Mouse (Mus musculus) Patski (cell line): ENCODE measurements around the gene Kirrel. TPM values are rescaled to one million over a fixed set of nuclear protein-coding genes. Genes with fewer than 3 reads are reported as not detected.

Experiments
- ATAC-seq: fragments of 100-300 bp; one replicate; pipeline ENCODE4 v1.8.0; 2021
- CTCF ChIA-PET: fragments of 350-600 bp; sonication (Branson Sonifier 250); formaldehyde crosslinking; loops from one replicate; lab custom pipeline; 2022; ENCODE audit warnings: inconsistent platforms; lab: Charles Lee
- POLR2A ChIA-PET: fragments of 350-600 bp; sonication (Branson Sonifier 250); formaldehyde crosslinking; loops from one replicate; lab custom pipeline; 2022; ENCODE audit warnings: antibody characterized with exemption, inconsistent platforms; lab: Charles Lee
- DNase-seq: peaks from one replicate; pipeline ENCODE4 v3.0.0-alpha.2; 2011; ENCODE audit warnings: low read depth, low spot score
- H3K27me3 ChIP-seq: fragments of 371-371 bp; one replicate; pipeline ENCODE4 v1.5.1; 2021
- CTCF ChIP-seq: fragments of 100-300 bp; IDR thresholded peaks from one replicate; pipeline ENCODE4 v1.5.1; 2021
- in situ Hi-C: fragments of 300-500 bp; cut with MboI; formaldehyde crosslinking; loops from 3 replicates; pipeline ENCODE4 v1.11.1; 2018; ENCODE audit warnings: low pct_unique_long_range_greater_than_20kb, mixed read lengths
- polyA plus RNA-seq: library from polyadenylated mRNA; unstranded; gene quantifications from one replicate; pipeline ENCODE4 v1.2.3, GENCODE M21; 2021

The Kirrel gene
- polyA plus RNA-seq, 1 experiment from 2014 or later, result 156 TPM

GRCm38 (mm10) chr3:87150056-87150688 is 24.4 kb downstream of the Kirrel start:
- ATAC-seq (peak; percentile 48), DNase-seq (no peak)
- no peaks in the 10 kb centered on the region for H3K27me3 ChIP-seq
- ChIA-PET CTCF (interaction anchor here (0.7 to 3.6 kb wide), 10 partner anchors 8 to 119 kb away, joined by 3 to 16 read pairs (median 4); partner anchors contain the start of gene Kirrel), POLR2A (interaction anchor here (0.8 to 4.7 kb wide), 8 partner anchors 8 to 52 kb away, joined by 3 to 25 read pairs (median 4); partner anchors contain the start of gene Kirrel)
- in situ Hi-C loops, result no loop called here
- no peak for TF ChIP-seq CTCF

GRCm38 (mm10) chr3:87149425-87149824 is 25.1 kb downstream of the Kirrel start:
- no peak for DNase-seq
- ATAC-seq, result no peak
- POLR2A ChIA-PET, result interaction anchor here (1.0 to 4.7 kb wide), 6 partner anchors 8 to 51 kb away, joined by 3 to 25 read pairs (median 6); partner anchors contain the start of gene Kirrel
- no peaks in the 10 kb centered on the region for H3K27me3 ChIP-seq
- CTCF ChIA-PET, result interaction anchor here (1.3 to 3.6 kb wide), 6 partner anchors 9 to 67 kb away, joined by 3 to 16 read pairs (median 6); partner anchors contain the start of gene Kirrel
- no peak for TF ChIP-seq CTCF
- in situ Hi-C loops, result no loop called here

DNA sequence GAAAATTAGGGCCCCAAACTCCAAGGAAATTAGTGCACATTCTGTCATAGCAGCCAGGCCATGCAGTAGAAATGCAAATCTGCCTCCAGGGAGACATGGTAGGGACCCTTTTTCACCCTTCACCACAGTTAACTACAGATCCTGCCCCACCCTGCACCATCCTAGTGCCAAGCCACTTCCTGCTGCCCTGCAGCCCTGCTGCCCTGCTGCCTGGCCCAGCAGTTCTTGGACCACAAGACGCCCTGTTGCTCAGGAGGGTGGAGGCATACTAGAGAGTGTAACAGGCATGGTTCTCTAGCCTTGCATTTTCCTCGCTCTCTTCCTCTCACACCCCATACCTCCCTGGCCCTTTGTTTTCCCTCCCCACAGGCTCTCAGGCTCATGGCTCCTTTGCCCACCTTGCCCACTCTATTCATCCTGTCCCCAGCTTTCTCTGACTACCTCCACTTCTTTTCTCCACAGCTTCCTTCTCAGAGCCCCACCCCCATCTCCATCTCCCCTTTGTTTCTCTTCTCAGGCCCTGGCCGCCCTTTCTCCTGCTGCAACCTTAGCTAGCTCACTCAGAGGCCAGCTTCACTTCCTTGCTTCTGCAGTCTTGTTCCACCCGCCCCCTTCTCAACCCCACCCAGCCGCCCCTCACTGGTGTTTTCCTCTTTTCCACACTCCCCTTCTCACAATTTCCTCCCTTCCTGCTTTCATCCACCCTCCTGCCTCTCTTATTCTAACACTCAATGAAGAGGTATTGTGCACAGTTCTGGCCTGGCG is 29.9 kb downstream of the Kirrel start:
- no peaks in the 10 kb centered on the region for H3K27me3 ChIP-seq
- no peak for TF ChIP-seq CTCF
- DNase-seq, result no peak
- CTCF ChIA-PET, result no interaction called here
- POLR2A ChIA-PET, result interaction anchor here (0.8 to 1.5 kb wide), 4 partner anchors 9 to 26 kb away, joined by 3 to 6 read pairs (median 3); no protein-coding TSS in a partner anchor
- ATAC-seq, result no peak
- in situ Hi-C loops, result no loop called here

DNA sequence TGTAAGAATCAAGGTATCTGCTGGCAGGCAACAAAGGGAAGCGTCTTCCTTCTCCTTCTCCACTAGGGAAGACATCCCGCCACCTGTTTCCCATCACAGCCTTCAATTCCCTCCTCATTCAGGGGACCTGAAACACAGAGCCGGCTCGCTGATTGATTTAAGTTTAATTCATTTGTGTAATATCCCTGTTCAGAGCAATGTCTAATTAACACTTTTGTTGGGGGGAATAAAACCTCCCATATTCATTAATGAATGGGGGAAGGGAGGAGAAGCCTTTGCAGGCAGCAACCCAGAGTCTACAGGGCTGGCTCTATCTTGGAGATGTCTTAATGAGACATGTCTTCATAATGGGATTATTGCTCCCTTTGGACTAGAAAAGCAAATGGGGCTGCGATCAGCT is 34.3 kb downstream of the Kirrel start:
- in situ Hi-C loops, result no loop called here
- ChIA-PET CTCF (no interaction called here), POLR2A (no interaction called here)
- no peak for ATAC-seq
- H3K27me3 ChIP-seq, result no peaks in the 10 kb centered on the region
- no peak for TF ChIP-seq CTCF
- no peak for DNase-seq

GRCm38 (mm10) chr3:87136782-87137181 is 37.8 kb downstream of the Kirrel start:
- POLR2A ChIA-PET, result interaction anchor here (1.0 to 1.7 kb wide), 3 partner anchors 13 to 36 kb away, joined by 3 to 5 read pairs (median 4); no protein-coding TSS in a partner anchor

GRCm38 (mm10) chr3:87134951-87135350 is 39.6 kb downstream of the Kirrel start:
- POLR2A ChIA-PET, result interaction anchor here (0.6 kb wide), 1 partner anchor 102 kb away, joined by 3 read pairs; no protein-coding TSS in a partner anchor
- CTCF ChIA-PET, result interaction anchor here (0.9 to 3.3 kb wide), 6 partner anchors 9 to 44 kb away, joined by 3 to 12 read pairs (median 5); partner anchors contain the start of gene Kirrel
- ATAC-seq, result no peak
- TF ChIP-seq CTCF, result no peak
- no peak for DNase-seq
- in situ Hi-C loops, result no loop called here
- no peaks in the 10 kb centered on the region for H3K27me3 ChIP-seq

More at GRCm38 (mm10) chr3:87136782-87137181, 37.8 kb downstream of the Kirrel start:
- ATAC-seq (peak; percentile 76), DNase-seq (no peak)
- CTCF ChIA-PET, result interaction anchor here (1.0 to 2.1 kb wide), 3 partner anchors 19 to 36 kb away, joined by 3 to 5 read pairs (median 3); no protein-coding TSS in a partner anchor
- H3K27me3 ChIP-seq, result no peaks in the 10 kb centered on the region
- in situ Hi-C loops, result no loop called here
- peak; percentile 59 for TF ChIP-seq CTCF

GRCm38 (mm10) chr3:87131694-87132347 is 42.7 kb downstream of the Kirrel start:
- ChIA-PET CTCF (interaction anchor here (1.5 kb wide), 1 partner anchor 50 kb away, joined by 7 read pairs; no protein-coding TSS in a partner anchor), POLR2A (interaction anchor here (0.6 to 1.3 kb wide), 3 partner anchors 16 to 32 kb away, joined by 3 to 4 read pairs (median 3); no protein-coding TSS in a partner anchor)
- no peak for TF ChIP-seq CTCF
- DNase-seq (no peak), ATAC-seq (no peak)
- no peaks in the 10 kb centered on the region for H3K27me3 ChIP-seq
- in situ Hi-C loops, result no loop called here

GRCm38 (mm10) chr3:87130933-87131332 is 43.6 kb downstream of the Kirrel start:
- ATAC-seq (no peak), DNase-seq (no peak)

DNA sequence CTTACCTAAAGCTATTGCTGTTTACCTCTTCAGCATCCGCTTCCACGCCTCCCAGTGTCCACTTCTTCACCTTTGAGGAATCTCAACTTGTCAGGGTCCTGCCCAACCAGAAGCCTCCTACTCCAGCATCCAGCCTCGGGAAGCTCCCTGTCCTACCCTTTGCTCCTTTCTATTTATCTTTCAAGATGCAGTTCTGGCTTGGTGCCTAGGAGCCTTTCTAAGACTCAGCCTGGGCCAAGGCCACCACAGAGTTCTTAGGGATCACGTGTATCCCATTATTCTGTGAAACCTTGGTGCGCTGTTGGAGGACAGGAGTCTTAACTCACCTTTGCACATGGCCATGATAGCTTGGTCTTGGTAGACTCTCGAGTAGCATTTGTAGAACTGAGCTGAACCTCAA is 50.8 kb downstream of the Kirrel start:
- no peak for TF ChIP-seq CTCF
- DNase-seq (no peak), ATAC-seq (no peak)
- no peaks in the 10 kb centered on the region for H3K27me3 ChIP-seq
- ChIA-PET CTCF (interaction anchor here (1.4 to 1.9 kb wide), 3 partner anchors 12 to 48 kb away, joined by 3 to 8 read pairs (median 3); no protein-coding TSS in a partner anchor), POLR2A (interaction anchor here (1.1 kb wide), 1 partner anchor 26 kb away, joined by 4 read pairs; no protein-coding TSS in a partner anchor)
- in situ Hi-C loops, result no loop called here

More at GRCm38 (mm10) chr3:87130933-87131332, 43.6 kb downstream of the Kirrel start:
- no peak for TF ChIP-seq CTCF
- in situ Hi-C loops, result no loop called here
- ChIA-PET POLR2A (interaction anchor here (1.3 kb wide), 1 partner anchor 33 kb away, joined by 3 read pairs; no protein-coding TSS in a partner anchor), CTCF (interaction anchor here (1.2 to 1.5 kb wide), 2 partner anchors 45 to 49 kb away, joined by 3 to 7 read pairs; no protein-coding TSS in a partner anchor)
- H3K27me3 ChIP-seq, result no peaks in the 10 kb centered on the region
